ENCODE assay signal across 19 mouse cellular contexts in genomic region chr14:53454001-53454400, GRCm38 (mm10).
DNase-seq lines count a peak whose midpoint lies in the region; ATAC-seq and TF ChIP-seq lines count a peak whose summit lies in the region.
"Had no signal": no experiment of that assay in that cellular context is flagged by ENCODE, and none has a peak within 500 bp of the region (broad histone marks: within the 10 kb centered on the region; RNA-seq: fewer than 3 reads in every experiment).

No protein-coding gene starts in this region.

- no peaks in the 10 kb centered on the region for H3K4me1 ChIP-seq in intestine, postnatal 0 days (replicated peaks; ENCODE audit: control insufficient read depth, insufficient read depth, low read length)
- no peaks in the 10 kb centered on the region for H3K4me1 ChIP-seq in intestine, embryonic 15.5 days (replicated peaks)
- H3K4me1 ChIP-seq in neural tube, embryonic 15.5 days = no peaks in the 10 kb centered on the region
- H3K4me1 ChIP-seq: embryonic facial prominence, embryonic 12.5 days; heart, embryonic 10.5 days; hindbrain, embryonic 12.5 days had no signal

- H3K9me3 ChIP-seq in intestine, postnatal 0 days (ENCODE audit: control insufficient read depth) = no peaks in the 10 kb centered on the region
- no peaks in the 10 kb centered on the region for H3K9me3 ChIP-seq in intestine, embryonic 15.5 days
- no peaks in the 10 kb centered on the region for H3K9me3 ChIP-seq in neural tube, embryonic 15.5 days (replicated peaks)
- H3K9me3 ChIP-seq: embryonic facial prominence, embryonic 12.5 days; heart, embryonic 10.5 days; hindbrain, embryonic 12.5 days had no signal

- no peak for ATAC-seq in intestine, postnatal 0 days
- no peak for ATAC-seq in intestine, embryonic 15.5 days
- ATAC-seq in neural tube, embryonic 15.5 days (ENCODE audit: low FRiP score) = no peak
- ATAC-seq: forebrain, embryonic 16.5 days; hindbrain, embryonic 16.5 days had no signal

- TF ChIP-seq CTCF in intestine, postnatal 0 days (IDR thresholded peaks at IDR 0.05; ENCODE audit: low read depth) = 0 out of 2 replicates have a peak, but pooled peaks have one; percentile 8

- no peaks in the 10 kb centered on the region for H3K27me3 ChIP-seq in intestine, postnatal 0 days (replicated peaks; ENCODE audit: control insufficient read depth, insufficient read depth, low read length)
- no peaks in the 10 kb centered on the region for H3K27me3 ChIP-seq in intestine, embryonic 15.5 days (replicated peaks)
- H3K27me3 ChIP-seq in neural tube, embryonic 15.5 days (replicated peaks) = no peaks in the 10 kb centered on the region
- H3K27me3 ChIP-seq: embryonic facial prominence, embryonic 12.5 days; hindbrain, embryonic 12.5 days had no signal

- no peak overlapping the region for H3K9ac ChIP-seq in intestine, postnatal 0 days (ENCODE audit: low read depth, low read length)
- H3K9ac ChIP-seq in intestine, embryonic 15.5 days = no peak overlapping the region
- H3K9ac ChIP-seq in neural tube, embryonic 15.5 days (replicated peaks) = no peak overlapping the region
- H3K9ac ChIP-seq: embryonic facial prominence, embryonic 12.5 days; hindbrain, embryonic 12.5 days had no signal

- no peaks in the 10 kb centered on the region for H3K36me3 ChIP-seq in intestine, postnatal 0 days (ENCODE audit: control insufficient read depth, insufficient read depth)
- H3K36me3 ChIP-seq in intestine, embryonic 15.5 days = no peaks in the 10 kb centered on the region
- no peaks in the 10 kb centered on the region for H3K36me3 ChIP-seq in neural tube, embryonic 15.5 days
- H3K36me3 ChIP-seq: embryonic facial prominence, embryonic 12.5 days; heart, embryonic 10.5 days; hindbrain, embryonic 12.5 days had no signal

- H3K4me2 ChIP-seq in intestine, postnatal 0 days (replicated peaks; ENCODE audit: low read depth) = no peak overlapping the region
- H3K4me2 ChIP-seq in intestine, embryonic 15.5 days (replicated peaks) = no peak overlapping the region
- no peak overlapping the region for H3K4me2 ChIP-seq in neural tube, embryonic 15.5 days
- H3K4me2 ChIP-seq: embryonic facial prominence, embryonic 12.5 days; hindbrain, embryonic 12.5 days had no signal

- no peak overlapping the region for H3K4me3 ChIP-seq in intestine, postnatal 0 days (ENCODE audit: low read depth, low read length)
- H3K4me3 ChIP-seq in intestine, embryonic 15.5 days (replicated peaks) = no peak overlapping the region
- H3K4me3 ChIP-seq in neural tube, embryonic 15.5 days (replicated peaks) = no peak overlapping the region
- H3K4me3 ChIP-seq: embryonic facial prominence, embryonic 12.5 days; heart, embryonic 10.5 days; hindbrain, embryonic 12.5 days had no signal

- H3K27ac ChIP-seq in intestine, postnatal 0 days (ENCODE audit: low read depth, low read length) = no peak overlapping the region
- no peak overlapping the region for H3K27ac ChIP-seq in intestine, embryonic 15.5 days
- no peak overlapping the region for H3K27ac ChIP-seq in neural tube, embryonic 15.5 days (replicated peaks)
- H3K27ac ChIP-seq: embryonic facial prominence, embryonic 12.5 days; heart, embryonic 10.5 days; hindbrain, embryonic 12.5 days had no signal

- WGBS in intestine, postnatal 0 days = 61% methylated on average over 1 of the region's 1 CpGs
- WGBS in intestine, embryonic 15.5 days = 81% methylated on average over 1 of the region's 1 CpGs
- 98% methylated on average over 1 of the region's 1 CpGs for WGBS in neural tube, embryonic 15.5 days

- peak; percentile 40 for DNase-seq in thymus, postnatal 14 days
- no peak for DNase-seq in thymus, postnatal 4 days
- peak; percentile 56 for DNase-seq in induced T-regulatory cell, adult 2 months (ENCODE audit: low read depth)
- no peak for DNase-seq in gastrocnemius, adult 8-10 months (ENCODE audit: low spot score in 2 of 2)
- DNase-seq: adrenal gland, adult 8-10 months; adrenal gland, postnatal 36 days; cerebellum, adult 2 months; cerebellum, postnatal 10 days; gastrocnemius, postnatal 25 days; heart, postnatal 10 days; heart, postnatal 4 days had no signal

Comparison
In these comparisons a context has a peak if more than half of its experiments do, and no peak if none do; other contexts are left out.
1. DNase-seq: peak in thymus, postnatal 14 days (single experiment) and induced T-regulatory cell, adult 2 months (single experiment); none in thymus, postnatal 4 days (single experiment) and gastrocnemius, adult 8-10 months (0 of 2).